Mouse (Mus musculus): ENCODE measurements at regions not wholly inside any gene's neighbourhood (a gene's known extent, or its start where the extent isn't known, plus 50 kb on each side); places are given as distances from the start of the nearest gene placed in this dataset.
A peak's percentile ranks its signal among the peaks of the same experiment; 100 is the strongest.

GRCm38 (mm10) chr12:14088960-14089359, 62.9 kb downstream of the Fam84a start:
- peak; percentile 21 for DNase-seq (ENCODE audit: low read depth, low spot score)

- DNase-seq (ENCODE audit: low read depth, low spot score): no peak
Measured at GRCm38 (mm10) chr12:14082771-14083170, 69.1 kb downstream of the Fam84a start.

GRCm38 (mm10) chr12:14079892-14080291, 72.0 kb downstream of the Fam84a start:
- no peak for DNase-seq (ENCODE audit: low read depth, low spot score)

- DNase-seq (ENCODE audit: low read depth, low spot score): no peak
Measured at GRCm38 (mm10) chr12:14069049-14069448, 82.8 kb downstream of the Fam84a start.

- DNase-seq (ENCODE audit: low read depth, low spot score): no peak
Measured at GRCm38 (mm10) chr12:14065401-14065800, 86.5 kb downstream of the Fam84a start.

GRCm38 (mm10) chr12:14063276-14063675, 88.6 kb downstream of the Fam84a start:
- no peak for DNase-seq (ENCODE audit: low read depth, low spot score)

GRCm38 (mm10) chr12:14056116-14056515, 95.7 kb downstream of the Fam84a start:
- DNase-seq (ENCODE audit: low read depth, low spot score): no peak

- no peak for DNase-seq (ENCODE audit: low read depth, low spot score)
Measured at GRCm38 (mm10) chr12:14032363-14032762, 119.5 kb downstream of the Fam84a start.

- DNase-seq (ENCODE audit: low read depth, low spot score): no peak
Measured at GRCm38 (mm10) chr12:14015271-14015670, 136.6 kb downstream of the Fam84a start.

- no peak for DNase-seq (ENCODE audit: low read depth, low spot score)
Measured at GRCm38 (mm10) chr12:14005991-14006390, 145.9 kb downstream of the Fam84a start.

GRCm38 (mm10) chr12:14001672-14002071, 150.2 kb downstream of the Fam84a start:
- no peak for DNase-seq (ENCODE audit: low read depth, low spot score)

- no peak for DNase-seq (ENCODE audit: low read depth, low spot score)
Measured at GRCm38 (mm10) chr12:13984396-13984776, 167.5 kb downstream of the Fam84a start.

GRCm38 (mm10) chr12:13983631-13984395, 168.0 kb downstream of the Fam84a start:
- peak; percentile 8 for DNase-seq (ENCODE audit: low read depth, low spot score)

GRCm38 (mm10) chr12:13964537-13964936, 187.3 kb downstream of the Fam84a start:
- DNase-seq (ENCODE audit: low read depth, low spot score): no peak

- no peak for DNase-seq (ENCODE audit: low read depth, low spot score)
Measured at GRCm38 (mm10) chr12:13939494-13939893, 212.4 kb downstream of the Fam84a start.

GRCm38 (mm10) chr12:13921066-13921465, 230.8 kb downstream of the Fam84a start:
- no peak for DNase-seq (ENCODE audit: low read depth, low spot score)

- DNase-seq (ENCODE audit: low read depth, low spot score): no peak
Measured at GRCm38 (mm10) chr12:13883317-13883716, 268.5 kb downstream of the Fam84a start.

- DNase-seq (ENCODE audit: low read depth, low spot score): no peak
Measured at GRCm38 (mm10) chr12:13869161-13869560, 282.7 kb downstream of the Fam84a start.

GRCm38 (mm10) chr12:13861226-13861625, 290.6 kb downstream of the Fam84a start:
- DNase-seq (ENCODE audit: low read depth, low spot score): no peak

- no peak for DNase-seq (ENCODE audit: low read depth, low spot score)
Measured at GRCm38 (mm10) chr12:13844532-13845485, 307.0 kb downstream of the Fam84a start.

GRCm38 (mm10) chr12:13843423-13844080, 308.3 kb downstream of the Fam84a start:
- peak; percentile 18 for DNase-seq (ENCODE audit: low read depth, low spot score)

- DNase-seq (ENCODE audit: low read depth, low spot score): no peak
Measured at GRCm38 (mm10) chr12:13841238-13841637, 310.6 kb downstream of the Fam84a start.

Measured in mesoderm, embryonic 11.5 days (tissue).